Mouse (Mus musculus) heart, adult 10 weeks (tissue): ENCODE results near the gene Hspa8. TPM values are rescaled to one million over a fixed set of nuclear protein-coding genes. Genes with fewer than 3 reads are reported as not detected.

Experiments used
- polyA plus RNA-seq: library from polyadenylated mRNA; stranded (reverse); fragments of 350-450 nt; fragmentation: Illumina TruSeq; extraction: RNeasy Lipid Tissue Mini Kit (QIAGEN cat#74804); gene quantifications from one replicate; pipeline ENCODE4 v1.2.3, GENCODE M21; 2014; ENCODE audit warnings: low read depth, low replicate concordance

The Hspa8 gene
- polyA plus RNA-seq = 2,081 TPM

DNA sequence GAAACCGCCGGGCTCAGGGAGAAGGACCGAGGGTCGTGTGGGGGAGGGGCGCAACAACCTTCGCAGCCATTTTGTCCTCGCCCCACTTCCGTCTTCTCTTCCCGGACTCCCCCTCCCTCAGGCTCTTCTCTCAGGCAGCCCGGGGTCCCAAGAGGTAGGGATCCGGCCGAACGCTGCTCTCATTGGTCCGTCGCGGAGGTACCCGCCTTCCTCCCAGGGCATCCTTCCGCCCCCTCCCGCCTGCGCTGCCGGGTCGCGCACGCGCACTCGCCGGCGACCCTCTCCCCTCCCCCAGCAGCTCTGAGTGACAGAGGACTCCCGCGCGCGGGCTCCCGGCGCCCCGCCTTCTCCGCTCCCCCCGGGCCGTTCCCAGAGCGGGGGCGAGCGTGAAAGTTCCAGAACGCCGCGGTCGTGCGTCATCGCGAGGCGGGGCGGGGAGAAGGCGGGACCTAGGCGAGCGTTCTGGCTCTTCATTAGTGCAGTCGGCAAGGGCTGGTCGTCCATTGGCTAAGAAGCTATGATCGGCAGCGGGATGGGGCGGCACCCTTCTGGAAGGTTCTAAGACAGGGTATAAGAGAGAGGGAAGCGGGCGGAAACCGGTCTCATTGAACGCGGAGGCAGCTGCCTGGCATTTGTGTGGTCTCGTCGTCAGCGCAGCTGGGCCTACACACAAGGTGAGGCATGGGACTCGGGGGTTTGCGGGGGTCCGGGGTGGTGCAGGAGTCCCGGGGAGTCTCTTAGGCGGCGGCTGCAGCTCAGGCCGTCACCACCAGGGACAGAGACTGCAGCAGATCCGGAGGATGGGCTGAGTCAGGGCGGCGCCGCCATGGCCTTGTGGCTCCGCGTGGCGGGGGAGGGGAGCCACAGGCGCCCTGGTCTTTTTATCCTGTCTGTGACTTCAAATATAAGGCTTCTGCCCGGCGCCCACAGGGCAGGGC is at the start of gene Hspa8:
Gene Hspa8 (plus strand): TSS at position 310 of the 938 bp plus-strand sequence.

Other genes with a start within 250 kb of the Hspa8 start
- not detected for gene Gm21915, start 130.4 kb upstream of the Hspa8 start, polyA plus RNA-seq
- 4.7 TPM for gene Clmp, start 115.0 kb upstream of the Hspa8 start, polyA plus RNA-seq
- gene Bsx, start 73.1 kb downstream of the Hspa8 start, polyA plus RNA-seq = not detected
- gene Jhy, start 163.1 kb downstream of the Hspa8 start, polyA plus RNA-seq = not detected
- not detected for gene Crtam, start 203.6 kb downstream of the Hspa8 start, polyA plus RNA-seq